Comparison of ENCODE assay signal across 8 mouse cellular contexts in the genomic region with DNA sequence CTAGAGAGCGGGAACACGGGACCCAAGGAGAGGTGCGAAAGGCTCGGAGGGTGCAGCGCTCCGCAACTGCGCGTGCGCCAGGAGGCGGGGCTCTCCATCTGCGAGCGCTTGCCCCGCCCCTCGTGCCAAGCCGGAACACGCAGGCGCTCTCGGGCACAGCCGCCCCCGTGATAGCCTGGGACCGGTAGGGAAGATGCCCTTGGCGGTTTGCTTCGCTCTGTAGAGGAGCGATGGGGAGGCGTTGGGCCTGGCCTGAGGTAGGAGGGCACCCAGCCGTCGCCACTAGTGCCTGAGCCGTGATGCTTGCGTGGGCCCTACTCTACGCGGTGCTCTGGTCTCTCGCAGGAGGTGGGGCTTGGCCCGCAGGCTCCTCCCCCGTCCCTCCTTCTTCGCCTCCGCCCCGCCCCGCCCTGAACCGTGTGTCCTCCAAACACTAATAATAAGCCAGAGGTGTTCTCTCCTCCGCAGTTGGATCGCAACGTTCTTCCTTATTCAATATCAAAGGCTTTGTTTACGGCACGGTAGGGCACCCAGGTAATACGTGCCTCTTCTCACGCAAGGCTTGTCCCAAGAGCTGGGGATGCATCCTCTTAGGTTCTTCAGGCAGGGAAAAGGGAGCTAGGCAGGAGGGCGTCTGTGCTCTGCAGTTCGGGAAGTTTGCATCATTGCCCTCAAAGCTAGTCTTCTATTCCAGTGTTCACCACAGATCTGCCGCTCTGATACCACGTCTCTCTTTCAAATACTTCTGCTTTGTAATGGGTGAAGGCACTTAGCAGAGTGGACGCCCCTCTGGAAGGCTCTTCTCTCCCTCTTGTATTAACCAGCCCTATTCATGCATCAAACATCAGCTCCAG. TPM values are rescaled to one million over a fixed set of nuclear protein-coding genes. Genes with fewer than 3 reads are reported as not detected.
DNase-seq lines count a peak whose midpoint lies in the region; ATAC-seq lines count a peak whose summit lies in the region.

TSS of gene Zpbp2 (plus strand) at position 123 of the 854 bp plus-strand sequence.

- H3K36me3 ChIP-seq in intestine, embryonic 15.5 days = no peaks in the 10 kb centered on the region

- peak within 1 kb of the TSS; percentile 87 for H3K4me3 ChIP-seq in intestine, embryonic 15.5 days (replicated peaks)

- peaks cover 5% of the 10 kb centered on the region for H3K4me1 ChIP-seq in intestine, embryonic 15.5 days (replicated peaks)

- intact Hi-C loops in left cerebral cortex, postnatal 14 days (cut with DNase I) = no loop called here

- peaks cover 24% of the 10 kb centered on the region for H3K27me3 ChIP-seq in intestine, embryonic 15.5 days (replicated peaks)

- peak; percentile 99 for ATAC-seq in intestine, embryonic 15.5 days
- ATAC-seq in megakaryocyte-erythroid progenitor cell, adult 5-6 weeks (replicated peaks; ENCODE audit: low FRiP score, low TSS enrichment, poor library complexity, severe bottlenecking) = peak; percentile 96

- peak within 1 kb of the TSS; percentile 70 for H3K27ac ChIP-seq in intestine, embryonic 15.5 days

- WGBS in intestine, embryonic 15.5 days = under 1% methylated on average over 51 of the region's 51 CpGs

- H3K9ac ChIP-seq in intestine, embryonic 15.5 days = peak within 1 kb of the TSS; percentile 66

- H3K4me2 ChIP-seq in intestine, embryonic 15.5 days (replicated peaks) = peak within 1 kb of the TSS; percentile 87

- H3K9me3 ChIP-seq in intestine, embryonic 15.5 days = no peaks in the 10 kb centered on the region

- peak; percentile 95 for DNase-seq in adrenal gland, adult 2 months
- DNase-seq in embryo, embryonic 11 days = peak; percentile 96
- peak; percentile 84 for DNase-seq in gastrocnemius, postnatal 25 days
- peak; percentile 89 to 90 for DNase-seq in left cerebral cortex, postnatal 14 days (ENCODE audit: low spot score in 2 of 2)
- peak; percentile 88 for DNase-seq in right cerebral cortex, postnatal 14 days
- peak; percentile 89 for DNase-seq in urinary bladder, postnatal 25 days (ENCODE audit: low spot score)

RNA-seq across cellular contexts. Expression of gene Zpbp2, which starts in this region (rescaled TPM):
- under 1 TPM; 0.66 to 0.69 TPM for total RNA-seq in adrenal gland, adult 2 months (2021)
- 0.10 and 0.30 TPM in 2 replicates for polyA plus RNA-seq in adrenal gland, adult 2 months (2012; rRNA removed)
- total RNA-seq in gastrocnemius, postnatal 25 days (2021) = not detected
- 0.53 and 0.60 TPM in 2 replicates for polyA plus RNA-seq in intestine, embryonic 15.5 days (2015; fragmentation: Nextera tagmentation; extraction: Ambion mirVana)
- not detected for total RNA-seq in left cerebral cortex, postnatal 14 days (2021)
- total RNA-seq in megakaryocyte-erythroid progenitor cell, adult 5-6 weeks (2014; fragmentation: Nextera tagmentation) = 5.0 TPM in 1 of 2 replicates, not detected in the other
- 0.99 TPM in 1 of 2 replicates, not detected in the other for total RNA-seq in megakaryocyte-erythroid progenitor cell, adult 5-6 weeks (2017)

Comparison
In these comparisons a context has a peak if more than half of its experiments do, and no peak if none do; other contexts are left out.
1. Peak in every context shown above with its lines: DNase-seq, ATAC-seq, H3K4me3 ChIP-seq and H3K27ac ChIP-seq.
2. Peak in DNase-seq in adrenal gland, adult 2 months; RNA of the gene not detected or under 1 TPM.
3. Peak in DNase-seq in gastrocnemius, postnatal 25 days; RNA of the gene not detected or under 1 TPM.
4. Peak in ATAC-seq, H3K4me3 ChIP-seq, H3K27ac ChIP-seq, H3K9ac ChIP-seq and H3K4me2 ChIP-seq in intestine, embryonic 15.5 days; RNA of the gene not detected or under 1 TPM.
5. Peak in DNase-seq in left cerebral cortex, postnatal 14 days; RNA of the gene not detected or under 1 TPM.